Mouse (Mus musculus) spleen, adult 2 months (tissue): ENCODE data around the gene Gpr27.
A peak's percentile ranks its signal among the peaks of the same experiment; 100 is the strongest.

ENCODE experiments used
- CTCF ChIP-seq: fragments of 200-500 bp; IDR thresholded peaks from 2 replicates; pipeline ENCODE4 v1.5.1; 2011; ENCODE audit warnings: mild to moderate bottlenecking, inconsistent platforms; ENCODE audit not compliant: insufficient read depth, insufficient read length, insufficient replicate concordance; ENCODE audit errors: extremely low read depth
- POLR2A ChIP-seq: fragments of 200-500 bp; IDR thresholded peaks from 2 replicates; pipeline ENCODE4 v1.6.1; 2011; ENCODE audit warnings: low read depth, low read length, inconsistent platforms

DNA sequence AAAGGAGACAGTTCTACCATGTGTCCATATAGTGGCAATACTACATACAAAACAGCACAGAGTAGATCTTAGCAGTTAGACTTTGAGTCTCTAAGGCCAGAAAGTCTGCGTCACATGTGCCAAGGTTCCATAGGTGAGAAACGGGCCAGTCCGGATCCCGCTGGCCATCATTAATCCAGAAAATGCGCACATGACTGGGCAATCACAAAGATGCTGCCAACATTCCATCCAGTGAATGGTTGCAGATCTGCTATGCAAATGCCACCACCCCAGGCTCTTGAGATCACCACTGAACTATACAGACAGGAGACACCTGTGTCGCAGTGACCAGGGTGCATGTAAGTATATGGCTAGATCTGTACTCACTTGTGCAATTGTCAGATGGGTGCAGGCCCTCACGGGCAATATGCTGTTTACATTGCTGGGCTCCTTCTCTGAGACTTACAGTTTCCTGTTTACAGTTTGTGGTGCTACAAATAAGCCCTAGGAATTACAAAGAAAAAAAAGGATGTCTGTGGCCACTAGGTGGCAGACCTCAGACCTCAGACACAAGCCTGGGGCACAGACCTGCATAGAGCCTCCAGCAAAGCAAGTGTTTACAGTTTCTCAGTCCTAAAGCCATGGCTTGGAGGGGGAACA, 21.9 kb upstream of the Gpr27 start:
- TF ChIP-seq CTCF (peak; percentile 54; the same call in 1 of the 2 replicates), POLR2A (no peak)
